Mouse (Mus musculus) embryonic stem cell, embryonic (primary cell): ENCODE results near the gene Cer1.

ENCODE experiments used
- CTCF ChIA-PET, 4 experiments: fragments of 300-600 bp in 2 of 4; fragments of 350-600 bp in 2 of 4; sonication (Branson Sonifier 250); formaldehyde crosslinking; loops; one replicate each; lab custom pipeline; 2022; ENCODE audit warnings: inconsistent platforms in 2 of 4; lab: Charles Lee
- POLR2A ChIA-PET, 4 experiments: fragments of 300-600 bp in 2 of 4; fragments of 350-600 bp in 2 of 4; sonication (Branson Sonifier 250); formaldehyde crosslinking; loops; one replicate each; lab custom pipeline; 2022; ENCODE audit warnings: antibody characterized with exemption in 4 of 4, inconsistent platforms in 1 of 4; lab: Charles Lee

Gene Cer1

GRCm38 (mm10) chr4:82853809-82854208 lies 31.1 kb downstream of the Cer1 start:
- ChIA-PET POLR2A (interaction anchor here in 1 of 4 experiments (0.9 kb wide), 1 partner anchor 11 kb away, joined by 4 read pairs; no protein-coding TSS in a partner anchor), CTCF (interaction anchor here in 1 of 4 experiments (0.6 kb wide), 1 partner anchor 30 kb away, joined by 3 read pairs; no protein-coding TSS in a partner anchor)

GRCm38 (mm10) chr4:82848552-82849234 lies 36.3 kb downstream of the Cer1 start:
- POLR2A ChIA-PET, result interaction anchor here in 1 of 4 experiments (0.6 kb wide), 1 partner anchor 14 kb away, joined by 4 read pairs; no protein-coding TSS in a partner anchor

GRCm38 (mm10) chr4:82837526-82838240 lies 47.3 kb downstream of the Cer1 start:
- POLR2A ChIA-PET, result no interaction called here

More at GRCm38 (mm10) chr4:82848552-82849234, 36.3 kb downstream of the Cer1 start:
- CTCF ChIA-PET, result no interaction called here

More at GRCm38 (mm10) chr4:82837526-82838240, 47.3 kb downstream of the Cer1 start:
- CTCF ChIA-PET, result no interaction called here
